Mouse (Mus musculus) intestine, embryonic 14.5 days (tissue): Measurements from ENCODE around the gene Setd3. TPM values are rescaled to one million over a fixed set of nuclear protein-coding genes. Genes with fewer than 3 reads are reported as not detected.

Experiments used
- ATAC-seq: fragments of 200-750 bp; cut with Nextera tagmentation; replicated peaks from 2 replicates; pipeline ENCODE4 v1.8.0; 2017; ENCODE audit warnings: low read depth, moderate number of reproducible peaks, moderate TSS enrichment, moderate library complexity; ENCODE audit not compliant: low FRiP score, low TSS enrichment
- DNase-seq: peaks from one replicate; pipeline ENCODE4 v3.0.0-alpha.2; 2018; ENCODE audit warnings: low spot score
- H3K27ac ChIP-seq: fragments of 300-500 bp; sonication (generic); 2 replicates; pipeline ENCODE4 v1.5.1; 2014; ENCODE audit warnings: low read depth, mild to moderate bottlenecking, control low read depth
- H3K27me3 ChIP-seq: fragments of 300-500 bp; sonication (generic); replicated peaks from 2 replicates; pipeline ENCODE4 v1.6.1; 2014; ENCODE audit warnings: low read length, control low read depth; ENCODE audit not compliant: control insufficient read depth, insufficient read depth
- H3K36me3 ChIP-seq: fragments of 300-500 bp; sonication (generic); 2 replicates; pipeline ENCODE4 v1.6.1; 2014; ENCODE audit warnings: low read length, control low read depth; ENCODE audit not compliant: control insufficient read depth, insufficient read depth
- H3K4me1 ChIP-seq: fragments of 300-500 bp; sonication (generic); replicated peaks from 2 replicates; pipeline ENCODE4 v1.6.1; 2014; ENCODE audit warnings: low read length, control low read depth, mixed read lengths; ENCODE audit not compliant: control insufficient read depth, insufficient read depth
- H3K4me2 ChIP-seq: fragments of 300-500 bp; sonication (generic); 2 replicates; pipeline ENCODE4 v1.6.1; 2014; ENCODE audit warnings: low read length
- H3K4me3 ChIP-seq: fragments of 300-500 bp; sonication (generic); 2 replicates; pipeline ENCODE4 v1.5.1; 2014; ENCODE audit warnings: low read depth, low read length, control low read depth, mixed read lengths
- H3K9ac ChIP-seq: fragments of 300-500 bp; sonication (generic); 2 replicates; pipeline ENCODE4 v1.6.1; 2014; ENCODE audit warnings: mild to moderate bottlenecking, low read length
- H3K9me3 ChIP-seq: fragments of 300-500 bp; sonication (generic); 2 replicates; pipeline ENCODE4 v1.6.1; 2016; ENCODE audit warnings: low read length, control low read depth; ENCODE audit not compliant: control insufficient read depth
- WGBS: fragments of 180-500 bp; shearing (Covaris S2); extraction: QIAGEN DNeasy Blood & Tissue Kit; methylation state at CpG from one replicate; pipeline ENCODE4 v1.1.7; 2014; 5-methylcytosine and 5-hydroxymethylcytosine counted together
- polyA plus RNA-seq: library from polyadenylated mRNA; unstranded; fragments of >200 nt; fragmentation: Nextera tagmentation; extraction: Ambion mirVana; gene quantifications from 2 replicates; pipeline ENCODE4 v1.2.1, GENCODE M21; 2014

The Setd3 gene
- polyA plus RNA-seq, 1 experiment from 2014 or later: 75.9 TPM

- WGBS: 59% methylated on average over 13 of the region's 13 CpGs
- no peaks in the 10 kb centered on the region for H3K9me3 ChIP-seq
- ATAC-seq (no peak), DNase-seq (no peak)
- H3K4me2 ChIP-seq: no peak overlapping the region
- H3K4me1 ChIP-seq: peaks cover 7% of the 10 kb centered on the region
- H3K27me3 ChIP-seq: no peaks in the 10 kb centered on the region
- no peaks in the 10 kb centered on the region for H3K36me3 ChIP-seq
- H3K27ac ChIP-seq: no peak overlapping the region
- no peak overlapping the region for H3K4me3 ChIP-seq
- H3K9ac ChIP-seq: no peak overlapping the region
Observed at GRCm38 (mm10) chr12:108067811-108068375, 111.2 kb downstream of the Setd3 start.

- H3K27ac ChIP-seq: no peak overlapping the region
- DNase-seq: no peak
- H3K4me3 ChIP-seq: no peak overlapping the region
- no peak overlapping the region for H3K9ac ChIP-seq
- H3K36me3 ChIP-seq: no peaks in the 10 kb centered on the region
- H3K27me3 ChIP-seq: no peaks in the 10 kb centered on the region
- no peaks in the 10 kb centered on the region for H3K9me3 ChIP-seq
- no peak overlapping the region for H3K4me2 ChIP-seq
- no peak for ATAC-seq
- WGBS: 85% methylated on average over 3 of the region's 3 CpGs
- H3K4me1 ChIP-seq: peaks cover 7% of the 10 kb centered on the region
Observed at GRCm38 (mm10) chr12:108067231-108067630, 111.9 kb downstream of the Setd3 start.

- H3K9ac ChIP-seq: no peak overlapping the region
- DNase-seq: no peak
- ATAC-seq: no peak
- no peak overlapping the region for H3K4me3 ChIP-seq
- H3K27me3 ChIP-seq: no peaks in the 10 kb centered on the region
- H3K9me3 ChIP-seq: no peaks in the 10 kb centered on the region
- peaks cover 7% of the 10 kb centered on the region for H3K4me1 ChIP-seq
- no peak overlapping the region for H3K27ac ChIP-seq
- no peak overlapping the region for H3K4me2 ChIP-seq
- H3K36me3 ChIP-seq: no peaks in the 10 kb centered on the region
- WGBS: 28% methylated on average over 9 of the region's 9 CpGs
Observed at GRCm38 (mm10) chr12:108064396-108064998, 114.6 kb downstream of the Setd3 start.

- no peak for DNase-seq
Observed at GRCm38 (mm10) chr12:108063986-108064385, 115.1 kb downstream of the Setd3 start.

GRCm38 (mm10) chr12:108062137-108062536, 117.0 kb downstream of the Setd3 start:
- WGBS: 78% methylated on average over 5 of the region's 5 CpGs
- ATAC-seq: no peak
- H3K4me2 ChIP-seq: no peak overlapping the region

More at GRCm38 (mm10) chr12:108063986-108064385, 115.1 kb downstream of the Setd3 start:
- no peak for ATAC-seq
- WGBS: 42% methylated on average over 6 of the region's 6 CpGs
- no peak overlapping the region for H3K9ac ChIP-seq
- H3K4me1 ChIP-seq: peaks cover 7% of the 10 kb centered on the region
- H3K36me3 ChIP-seq: no peaks in the 10 kb centered on the region
- H3K27ac ChIP-seq: no peak overlapping the region
- H3K27me3 ChIP-seq: no peaks in the 10 kb centered on the region
- H3K9me3 ChIP-seq: no peaks in the 10 kb centered on the region
- no peak overlapping the region for H3K4me2 ChIP-seq
- H3K4me3 ChIP-seq: no peak overlapping the region

GRCm38 (mm10) chr12:108061661-108062060, 117.5 kb downstream of the Setd3 start:
- DNase-seq: no peak
- ATAC-seq: no peak
- Histone ChIP-seq H3K36me3 (no peaks in the 10 kb centered on the region), H3K27me3 (no peaks in the 10 kb centered on the region), H3K9ac (no peak overlapping the region), H3K4me3 (no peak overlapping the region), H3K4me2 (no peak overlapping the region), H3K9me3 (no peaks in the 10 kb centered on the region), H3K4me1 (peaks cover 7% of the 10 kb centered on the region; the same call in 1 of the 2 replicates), H3K27ac (no peak overlapping the region)
- WGBS: 69% methylated on average over 7 of the region's 7 CpGs

More at GRCm38 (mm10) chr12:108062137-108062536, 117.0 kb downstream of the Setd3 start:
- Histone ChIP-seq H3K36me3 (no peaks in the 10 kb centered on the region), H3K4me3 (no peak overlapping the region), H3K27me3 (no peaks in the 10 kb centered on the region), H3K4me1 (peaks cover 7% of the 10 kb centered on the region; the same call in 1 of the 2 replicates), H3K9ac (no peak overlapping the region), H3K27ac (no peak overlapping the region), H3K9me3 (no peaks in the 10 kb centered on the region)
- DNase-seq: no peak

Other genes starting within 250 kb of the Setd3 start
- gene Bcl11b, start 175.7 kb downstream of the Setd3 start, polyA plus RNA-seq: 8.3 and 8.8 TPM in 2 replicates
- gene Ccnk, start 265 bp upstream of the Setd3 start, polyA plus RNA-seq: 4.7 and 5.1 TPM in 2 replicates
- gene Ccdc85c, start 96.1 kb upstream of the Setd3 start, polyA plus RNA-seq: 10.9 and 11.2 TPM in 2 replicates
- 0.28 and 0.67 TPM in 2 replicates for gene Hhipl1, start 127.0 kb upstream of the Setd3 start, polyA plus RNA-seq
- gene Cyp46a1, start 155.1 kb upstream of the Setd3 start, polyA plus RNA-seq: 4.7 and 5.1 TPM in 2 replicates
- gene Eml1, start 191.6 kb upstream of the Setd3 start, polyA plus RNA-seq: 72.4 and 94.5 TPM in 2 replicates